Mouse (Mus musculus) midbrain, postnatal 0 days (tissue): ENCODE measurements around the gene Ccdc113. TPM values are rescaled to one million over a fixed set of nuclear protein-coding genes. Genes with fewer than 3 reads are reported as not detected.

Source experiments
- ATAC-seq: fragments of 200-750 bp; cut with Nextera tagmentation; 2 replicates; pipeline ENCODE4 v1.8.0; 2017; ENCODE audit warnings: moderate number of reproducible peaks, mild to moderate bottlenecking, moderate TSS enrichment, moderate library complexity; ENCODE audit not compliant: low FRiP score
- DNase-seq: peaks from one replicate; pipeline ENCODE4 v3.0.0-alpha.2; 2015; ENCODE audit warnings: low spot score
- H3K27ac ChIP-seq: fragments of 300-500 bp; sonication (generic); 2 replicates; pipeline ENCODE4 v1.5.1; 2014; ENCODE audit warnings: low read depth, mild to moderate bottlenecking, low read length, mixed read lengths
- H3K27me3 ChIP-seq: fragments of 300-500 bp; sonication (generic); 2 replicates; pipeline ENCODE4 v1.6.1; 2014; ENCODE audit warnings: low read length, control low read depth, mixed read lengths; ENCODE audit not compliant: insufficient read depth
- H3K36me3 ChIP-seq: fragments of 300-500 bp; sonication (generic); 2 replicates; pipeline ENCODE4 v1.6.1; 2014; ENCODE audit warnings: low read length, control low read depth, mixed read lengths; ENCODE audit not compliant: insufficient read depth
- H3K4me1 ChIP-seq: fragments of 300-500 bp; sonication (generic); 2 replicates; pipeline ENCODE4 v1.6.1; 2014; ENCODE audit warnings: mild to moderate bottlenecking, control low read depth, antibody characterized with exemption, low read length, mixed read lengths; ENCODE audit not compliant: insufficient read depth
- H3K4me2 ChIP-seq: fragments of 300-500 bp; sonication (generic); 2 replicates; pipeline ENCODE4 v1.6.1; 2014; ENCODE audit warnings: low read depth, mild to moderate bottlenecking, low read length, mixed read lengths; ENCODE audit not compliant: poor library complexity, severe bottlenecking
- H3K4me3 ChIP-seq: fragments of 300-500 bp; sonication (generic); 2 replicates; pipeline ENCODE4 v1.5.1; 2014; ENCODE audit warnings: low read depth, mild to moderate bottlenecking, low read length, moderate library complexity
- H3K9ac ChIP-seq: fragments of 300-500 bp; sonication (generic); replicated peaks from 2 replicates; pipeline ENCODE4 v1.6.1; 2014; ENCODE audit warnings: mild to moderate bottlenecking, low read length, moderate library complexity, mixed read lengths; ENCODE audit not compliant: poor library complexity, severe bottlenecking
- H3K9me3 ChIP-seq: fragments of 300-500 bp; sonication (generic); 2 replicates; pipeline ENCODE4 v1.6.1; 2016; ENCODE audit warnings: low read length, control low read depth
- CTCF ChIP-seq: IDR thresholded peaks from 2 replicates; pipeline ENCODE4 v1.5.1; 2016; ENCODE audit warnings: antibody characterized with exemption, mild to moderate bottlenecking
- WGBS: fragments of 180-500 bp; shearing (Covaris S2); extraction: QIAGEN DNeasy Blood & Tissue Kit; methylation state at CpG from one replicate; pipeline ENCODE4 v1.1.7; 2014; 5-methylcytosine and 5-hydroxymethylcytosine counted together
- polyA plus RNA-seq: library from polyadenylated mRNA; unstranded; fragments of >200 nt; fragmentation: Nextera tagmentation; extraction: Ambion mirVana; gene quantifications from 2 replicates; pipeline ENCODE4 v1.2.1, GENCODE M21; 2015
- total RNA-seq: library from RNA; depleted of rRNA; stranded (reverse); fragments of >200 nt; gene quantifications from 2 replicates; pipeline ENCODE4 v1.2.3, GENCODE M21; 2014

Gene Ccdc113
- total and polyA plus RNA-seq, 2 experiments from 2014 or later: 3.2 to 4.0 TPM

- no peak overlapping the region for H3K4me3 ChIP-seq
- DNase-seq: no peak
- H3K27ac ChIP-seq: no peak overlapping the region
- H3K9me3 ChIP-seq: 0 out of 2 replicates have a peak, but pooled peaks cover 4% of the 10 kb centered on the region
- H3K4me2 ChIP-seq: no peak overlapping the region
- WGBS: 65% methylated on average over 4 of the region's 4 CpGs
- no peak for ATAC-seq
- H3K4me1 ChIP-seq: no peaks in the 10 kb centered on the region
- no peak for TF ChIP-seq CTCF
- H3K27me3 ChIP-seq: no peaks in the 10 kb centered on the region
- H3K36me3 ChIP-seq: no peaks in the 10 kb centered on the region
- H3K9ac ChIP-seq: no peak overlapping the region
These were observed 32.3 kb downstream of the Ccdc113 start for GRCm38 (mm10) chr8:95566217-95566616.

- H3K4me2 ChIP-seq: no peak overlapping the region
- WGBS: 80% methylated on average over 6 of the region's 6 CpGs
These were observed 32.9 kb downstream of the Ccdc113 start for GRCm38 (mm10) chr8:95566809-95567208.

GRCm38 (mm10) chr8:95573146-95573545 is 39.3 kb downstream of the Ccdc113 start:
- Histone ChIP-seq H3K9me3 (0 out of 2 replicates have a peak, but pooled peaks cover 8% of the 10 kb centered on the region), H3K4me2 (no peak overlapping the region), H3K36me3 (no peaks in the 10 kb centered on the region), H3K27ac (no peak overlapping the region), H3K4me3 (no peak overlapping the region), H3K4me1 (no peaks in the 10 kb centered on the region), H3K9ac (no peak overlapping the region), H3K27me3 (no peaks in the 10 kb centered on the region)
- 82% methylated on average over 5 of the region's 5 CpGs for WGBS
- no peak for DNase-seq
- ATAC-seq: no peak
- TF ChIP-seq CTCF: no peak

More at GRCm38 (mm10) chr8:95566809-95567208, 32.9 kb downstream of the Ccdc113 start:
- TF ChIP-seq CTCF: no peak
- Histone ChIP-seq H3K27ac (no peak overlapping the region), H3K9me3 (0 out of 2 replicates have a peak, but pooled peaks cover 8% of the 10 kb centered on the region), H3K4me1 (no peaks in the 10 kb centered on the region), H3K9ac (no peak overlapping the region), H3K27me3 (no peaks in the 10 kb centered on the region), H3K4me3 (no peak overlapping the region), H3K36me3 (no peaks in the 10 kb centered on the region)
- no peak for ATAC-seq
- peak; percentile 32 for DNase-seq

GRCm38 (mm10) chr8:95576240-95576639 is 42.4 kb downstream of the Ccdc113 start, which contains the start of gene Prss54:
Gene Prss54 (minus strand): TSS chr8:95576340.
- no peaks in the 10 kb centered on the region for H3K4me1 ChIP-seq
- no peaks in the 10 kb centered on the region for H3K36me3 ChIP-seq
- no peak for ATAC-seq

GRCm38 (mm10) chr8:95587339-95587738 is 53.5 kb downstream of the Ccdc113 start:
- no peak for DNase-seq
- no peak overlapping the region for H3K27ac ChIP-seq
- no peak overlapping the region for H3K9ac ChIP-seq
- no peaks in the 10 kb centered on the region for H3K27me3 ChIP-seq
- no peaks in the 10 kb centered on the region for H3K36me3 ChIP-seq
- TF ChIP-seq CTCF: no peak
- 84% methylated on average over 1 of the region's 1 CpGs for WGBS
- no peak for ATAC-seq
- no peaks in the 10 kb centered on the region for H3K9me3 ChIP-seq
- H3K4me3 ChIP-seq: no peak overlapping the region
- no peak overlapping the region for H3K4me2 ChIP-seq
- no peaks in the 10 kb centered on the region for H3K4me1 ChIP-seq

More at GRCm38 (mm10) chr8:95576240-95576639, 42.4 kb downstream of the Ccdc113 start, which contains the start of gene Prss54:
- Histone ChIP-seq H3K4me2 (no peak within 1 kb of the TSS), H3K4me3 (no peak within 1 kb of the TSS), H3K27ac (no peak within 1 kb of the TSS), H3K9ac (no peak within 1 kb of the TSS), H3K27me3 (no peaks in the 10 kb centered on the region), H3K9me3 (0 out of 2 replicates have a peak, but pooled peaks cover 3% of the 10 kb centered on the region)
- no peak for DNase-seq
- WGBS: 85% methylated on average over 10 of the region's 10 CpGs
- no peak for TF ChIP-seq CTCF

- no peaks in the 10 kb centered on the region for H3K9me3 ChIP-seq
- 65% methylated on average over 10 of the region's 10 CpGs for WGBS
- no peak overlapping the region for H3K4me3 ChIP-seq
- H3K27me3 ChIP-seq: no peaks in the 10 kb centered on the region
- H3K9ac ChIP-seq: no peak overlapping the region
- TF ChIP-seq CTCF: no peak
- no peaks in the 10 kb centered on the region for H3K4me1 ChIP-seq
- H3K36me3 ChIP-seq: no peaks in the 10 kb centered on the region
- ATAC-seq (no peak), DNase-seq (no peak)
- no peak overlapping the region for H3K27ac ChIP-seq
- H3K4me2 ChIP-seq: no peak overlapping the region
These were observed 55.4 kb downstream of the Ccdc113 start for GRCm38 (mm10) chr8:95589282-95589681.
